Mouse (Mus musculus): ENCODE measurements around the gene Nup153. TPM values are rescaled to one million over a fixed set of nuclear protein-coding genes. Genes with fewer than 3 reads are reported as not detected.

Gene Nup153
- total and polyA plus RNA-seq, 3 experiments: 24.5 to 37.7 (median 35.5) TPM

DNA sequence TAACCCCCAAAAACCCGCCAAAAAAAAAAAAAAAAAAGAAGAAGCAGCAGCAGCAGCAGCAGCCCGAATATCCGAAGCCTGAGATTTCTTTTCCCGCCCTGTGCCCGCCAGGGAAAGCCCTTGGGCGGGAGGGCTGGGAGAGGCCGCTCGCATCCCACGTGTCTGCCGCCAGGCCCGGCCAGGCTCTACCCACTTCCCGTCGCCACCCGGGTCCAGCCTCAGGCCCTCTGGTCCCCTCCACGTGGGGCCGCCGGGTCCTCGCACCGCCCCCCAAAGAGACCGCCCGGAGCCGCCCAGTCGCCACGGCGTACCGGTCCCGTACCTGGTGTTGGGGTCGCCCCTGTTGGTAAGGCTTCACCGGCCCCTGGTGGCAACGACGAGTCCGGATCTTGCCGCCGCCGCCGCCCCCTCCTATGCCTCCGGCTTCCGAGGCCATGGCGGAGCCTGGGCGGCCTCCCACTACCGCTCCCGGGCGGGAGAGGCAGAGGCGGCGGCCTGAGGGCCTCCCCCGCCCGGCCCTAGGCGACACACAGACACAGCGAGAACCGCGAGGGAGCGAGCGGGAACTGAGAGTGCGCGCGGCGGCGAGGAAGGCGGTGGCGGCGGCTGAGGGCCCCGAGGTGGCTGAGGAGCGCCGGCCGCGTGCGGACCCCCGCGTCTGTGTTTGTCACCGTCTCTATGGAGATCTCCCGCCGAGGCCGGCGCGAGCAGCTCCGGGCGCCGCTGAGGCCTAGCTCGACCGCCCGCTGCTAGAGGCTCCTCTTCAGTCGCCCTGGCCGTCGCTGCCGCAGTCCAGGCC lies 503 bp downstream of the Nup153 start:
- under 1% methylated on average over 80 of the region's 85 CpGs for whole genome bisulfite sequencing

DNA sequence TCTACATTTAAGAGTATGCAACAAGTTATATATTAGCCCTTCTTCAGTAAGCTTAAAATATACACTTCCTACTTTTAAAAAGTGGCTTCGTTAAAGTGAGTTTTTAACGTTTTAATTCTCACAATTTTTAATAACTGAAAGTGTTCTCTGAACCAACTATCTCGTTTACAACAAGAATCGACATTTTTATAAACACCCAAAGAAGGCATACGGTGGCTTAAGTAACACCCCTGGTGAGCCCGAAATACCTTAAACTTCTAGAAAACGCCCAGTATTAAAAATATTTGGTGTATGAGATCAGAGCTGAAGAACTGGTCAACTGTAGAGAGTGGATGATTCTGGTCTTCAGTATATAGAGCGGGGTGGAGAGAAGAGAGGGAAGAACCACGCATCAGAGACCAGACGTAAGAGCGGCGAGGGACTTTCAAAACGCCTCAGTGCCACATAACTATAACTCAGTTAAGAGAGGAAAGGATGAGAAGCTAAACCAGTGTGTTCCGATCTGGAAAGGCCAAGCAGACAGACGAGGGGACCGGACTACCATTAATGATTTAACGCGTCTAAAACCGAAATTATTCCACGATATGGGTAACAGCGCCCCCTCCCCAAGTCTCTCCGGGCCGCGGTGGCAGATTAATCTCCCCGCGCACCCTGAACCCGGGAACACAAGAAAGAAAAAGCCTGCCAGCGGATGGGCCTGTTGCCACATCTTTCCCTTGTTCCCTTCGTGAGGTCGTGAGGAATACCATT lies 1.3 kb downstream of the Nup153 start:
- Histone ChIP-seq H3K27ac (peak overlapping the region; percentile 95), H3K4me3 (peak overlapping the region; percentile 86), H3K9ac (ENCODE audit: low read depth, low read length) (peak overlapping the region; percentile 67), H3K36me3 (ENCODE audit: control insufficient read depth, insufficient read depth, low read length) (peaks cover 14% of the 10 kb centered on the region), H3K79me2 (replicated peaks; ENCODE audit: control insufficient read depth, insufficient read depth, low read length) (0 out of 2 replicates have a peak, but pooled peaks cover 5% of the 10 kb centered on the region), H3K27me3 (ENCODE audit: control insufficient read depth, insufficient read depth, low read length) (no peaks in the 10 kb centered on the region), H3K4me1 (ENCODE audit: control insufficient read depth, insufficient read depth, low read length) (peaks cover 7% of the 10 kb centered on the region)
- intact Hi-C loops (cut with DNase I): loop anchor here (5.0 to 10.0 kb wide), 2 partner anchors 54 to 318 kb away; partner anchors contain the start of genes Kdm1b and Tpmt
- TF ChIP-seq EP300 (IDR thresholded peaks at IDR 0.05; ENCODE audit: insufficient read depth, low read depth, low read length) (no peak), CTCF (IDR thresholded peaks at IDR 0.05) (no peak), POLR2A (IDR thresholded peaks at IDR 0.05; ENCODE audit: insufficient read depth, low read depth, low read length) (no peak)
- peak; percentile 24 to 33 for DNase-seq
- WGBS: under 1% methylated on average over 30 of the region's 30 CpGs

More for the DNA sequence above, 503 bp downstream of the Nup153 start:
- H3K27ac ChIP-seq: peak overlapping the region; percentile 95
- intact Hi-C loops (cut with DNase I): loop anchor here (5.0 to 10.0 kb wide), 2 partner anchors 55 to 318 kb away; partner anchors contain the start of genes Kdm1b and Tpmt
- H3K27me3 ChIP-seq (ENCODE audit: control insufficient read depth, insufficient read depth, low read length): no peaks in the 10 kb centered on the region
- H3K36me3 ChIP-seq (ENCODE audit: control insufficient read depth, insufficient read depth, low read length): peaks cover 14% of the 10 kb centered on the region
- peak overlapping the region; percentile 90 for H3K9ac ChIP-seq (ENCODE audit: low read depth, low read length)
- DNase-seq: peak; percentile 78 to 80
- 0 out of 2 replicates have a peak, but pooled peaks cover 5% of the 10 kb centered on the region for H3K79me2 ChIP-seq (replicated peaks; ENCODE audit: control insufficient read depth, insufficient read depth, low read length)
- peaks cover 7% of the 10 kb centered on the region for H3K4me1 ChIP-seq (ENCODE audit: control insufficient read depth, insufficient read depth, low read length)
- H3K4me3 ChIP-seq: peak overlapping the region; percentile 86
- TF ChIP-seq CTCF (IDR thresholded peaks at IDR 0.05) (no peak), POLR2A (IDR thresholded peaks at IDR 0.05; ENCODE audit: insufficient read depth, low read depth, low read length) (no peak), EP300 (IDR thresholded peaks at IDR 0.05; ENCODE audit: insufficient read depth, low read depth, low read length) (no peak)

DNA sequence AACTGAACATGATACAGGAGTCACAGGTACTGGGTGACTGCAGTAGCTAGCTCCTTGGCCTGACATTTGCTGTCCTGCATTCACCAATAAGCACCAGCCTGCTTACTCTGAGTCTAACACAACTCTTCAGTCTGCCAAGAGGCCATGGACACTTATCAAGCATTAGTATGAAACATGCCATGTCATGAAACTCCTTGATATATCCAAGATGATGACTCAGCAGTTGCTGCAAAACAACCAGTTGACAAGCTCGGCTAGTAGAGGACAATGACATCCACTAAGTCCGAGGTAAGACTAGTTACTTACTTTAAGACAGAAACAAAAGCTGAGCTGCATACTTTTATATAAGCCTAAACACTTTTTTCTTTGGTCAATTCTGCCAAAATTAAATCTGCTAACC lies 2.5 kb downstream of the Nup153 start:
- Histone ChIP-seq H3K9ac (ENCODE audit: low read depth, low read length) (peak overlapping the region; percentile 36), H3K27me3 (ENCODE audit: control insufficient read depth, insufficient read depth, low read length) (no peaks in the 10 kb centered on the region), H3K79me2 (replicated peaks; ENCODE audit: control insufficient read depth, insufficient read depth, low read length) (0 out of 2 replicates have a peak, but pooled peaks cover 5% of the 10 kb centered on the region), H3K36me3 (ENCODE audit: control insufficient read depth, insufficient read depth, low read length) (peaks cover 14% of the 10 kb centered on the region), H3K27ac (no peak overlapping the region), H3K4me3 (no peak overlapping the region), H3K4me1 (ENCODE audit: control insufficient read depth, insufficient read depth, low read length) (peaks cover 7% of the 10 kb centered on the region)
- WGBS: 6% methylated on average over 2 of the region's 2 CpGs
- TF ChIP-seq EP300 (IDR thresholded peaks at IDR 0.05; ENCODE audit: insufficient read depth, low read depth, low read length): no peak
- no peak for TF ChIP-seq POLR2A (IDR thresholded peaks at IDR 0.05; ENCODE audit: insufficient read depth, low read depth, low read length)
- TF ChIP-seq CTCF (IDR thresholded peaks at IDR 0.05): no peak
- DNase-seq: no peak
- intact Hi-C loops (cut with DNase I): loop anchor here (5.0 to 10.0 kb wide), 2 partner anchors 53 to 320 kb away; partner anchors contain the start of genes Kdm1b and Tpmt

DNA sequence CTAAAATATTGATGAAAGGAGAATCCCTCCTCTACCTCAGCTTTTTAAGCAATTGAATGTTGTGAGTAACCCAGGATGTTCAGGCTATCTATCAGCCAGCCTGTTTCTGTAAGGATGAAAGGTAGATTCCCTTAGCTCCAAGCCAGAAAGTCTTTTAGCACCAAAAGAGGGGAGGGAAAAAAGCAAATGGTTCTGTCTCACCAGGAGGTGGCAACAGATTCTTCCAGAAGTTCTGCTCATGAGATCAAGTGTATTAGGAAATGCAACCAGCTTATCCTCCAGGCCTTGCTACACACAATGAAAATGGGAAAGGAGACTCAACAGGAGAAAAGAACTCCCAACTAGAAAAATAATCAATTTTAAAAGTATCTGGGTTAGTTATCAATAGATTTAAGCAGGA lies 3.4 kb downstream of the Nup153 start:
- TF ChIP-seq CTCF (IDR thresholded peaks at IDR 0.05) (peak; percentile 51), EP300 (IDR thresholded peaks at IDR 0.05; ENCODE audit: insufficient read depth, low read depth, low read length) (no peak), POLR2A (IDR thresholded peaks at IDR 0.05; ENCODE audit: insufficient read depth, low read depth, low read length) (no peak)
- H3K9ac ChIP-seq (ENCODE audit: low read depth, low read length): no peak overlapping the region
- no peak for DNase-seq
- no peak overlapping the region for H3K27ac ChIP-seq
- H3K4me3 ChIP-seq: no peak overlapping the region
- intact Hi-C loops (cut with DNase I): loop anchor here (10.0 kb wide), 1 partner anchor 320 kb away; the partner anchor contains the start of genes Kdm1b and Tpmt
- peaks cover 7% of the 10 kb centered on the region for H3K4me1 ChIP-seq (ENCODE audit: control insufficient read depth, insufficient read depth, low read length)
- peaks cover 14% of the 10 kb centered on the region for H3K36me3 ChIP-seq (ENCODE audit: control insufficient read depth, insufficient read depth, low read length)
- H3K27me3 ChIP-seq (ENCODE audit: control insufficient read depth, insufficient read depth, low read length): no peaks in the 10 kb centered on the region
- 0 out of 2 replicates have a peak, but pooled peaks cover 6% of the 10 kb centered on the region for H3K79me2 ChIP-seq (replicated peaks; ENCODE audit: control insufficient read depth, insufficient read depth, low read length)

DNA sequence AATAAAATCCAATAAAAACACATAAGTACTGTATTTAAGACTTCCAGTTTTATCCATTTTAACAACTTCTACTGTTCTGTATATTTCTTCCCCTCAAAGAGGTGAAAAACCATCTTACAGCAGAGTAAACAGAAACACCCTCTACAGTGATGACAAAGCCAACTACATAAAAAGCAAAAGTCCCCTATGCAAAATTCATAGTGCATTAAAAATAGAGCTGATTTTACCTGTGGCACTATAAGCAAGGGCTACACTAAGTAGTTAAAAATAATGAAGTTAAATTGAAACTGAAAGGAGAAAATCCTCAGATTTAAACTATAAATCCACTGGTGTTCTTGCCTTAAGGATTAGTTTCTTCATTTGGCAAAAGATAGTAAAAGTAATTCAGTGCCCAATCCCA lies 6.7 kb downstream of the Nup153 start:
- H3K4me3 ChIP-seq: no peak overlapping the region
- no peak overlapping the region for H3K9ac ChIP-seq (ENCODE audit: low read depth, low read length)
- intact Hi-C loops (cut with DNase I): loop anchor here (10.0 kb wide), 1 partner anchor 324 kb away; the partner anchor contains the start of genes Kdm1b and Tpmt
- no peak overlapping the region for H3K27ac ChIP-seq
- H3K79me2 ChIP-seq (replicated peaks; ENCODE audit: control insufficient read depth, insufficient read depth, low read length): peaks cover 6% of the 10 kb centered on the region
- H3K4me1 ChIP-seq (ENCODE audit: control insufficient read depth, insufficient read depth, low read length): peaks cover 6% of the 10 kb centered on the region
- no peaks in the 10 kb centered on the region for H3K27me3 ChIP-seq (ENCODE audit: control insufficient read depth, insufficient read depth, low read length)
- H3K36me3 ChIP-seq (ENCODE audit: control insufficient read depth, insufficient read depth, low read length): peaks cover 14% of the 10 kb centered on the region
- DNase-seq: no peak
- TF ChIP-seq CTCF (IDR thresholded peaks at IDR 0.05): no peak
- TF ChIP-seq POLR2A (IDR thresholded peaks at IDR 0.05; ENCODE audit: insufficient read depth, low read depth, low read length): no peak
- no peak for TF ChIP-seq EP300 (IDR thresholded peaks at IDR 0.05; ENCODE audit: insufficient read depth, low read depth, low read length)

Measured in heart, adult 2 months (tissue).